Mouse (Mus musculus) hindbrain, embryonic 11.5 days (tissue): Measurements from ENCODE around the gene Mdm1. TPM values are rescaled to one million over a fixed set of nuclear protein-coding genes. Genes with fewer than 3 reads are reported as not detected.
"Not testable (repeated sequence)": the region's sequence is repeated elsewhere in the genome, so short reads cannot be mapped to it uniquely, and the experiment has no call there.

Experiments used
- ATAC-seq: fragments of 200-750 bp; cut with Nextera tagmentation; 2 replicates; pipeline ENCODE4 v1.8.0; 2017; ENCODE audit warnings: mild to moderate bottlenecking, moderate TSS enrichment, moderate library complexity; ENCODE audit not compliant: low FRiP score
- DNase-seq: peaks from one replicate; pipeline ENCODE4 v3.0.0-alpha.2; 2015; ENCODE audit warnings: low spot score
- H3K27ac ChIP-seq: fragments of 300-500 bp; sonication (generic); 2 replicates; pipeline ENCODE4 v1.5.1; 2014; ENCODE audit warnings: mild to moderate bottlenecking, low read depth, low read length
- H3K27me3 ChIP-seq: fragments of 300-500 bp; sonication (generic); 2 replicates; pipeline ENCODE4 v1.6.1; 2014; ENCODE audit warnings: mild to moderate bottlenecking, low read length, moderate library complexity, mixed read lengths; ENCODE audit not compliant: control insufficient read depth, insufficient read depth
- H3K36me3 ChIP-seq: fragments of 300-500 bp; sonication (generic); 2 replicates; pipeline ENCODE4 v1.6.1; 2014; ENCODE audit warnings: mild to moderate bottlenecking, low read length, moderate library complexity, mixed read lengths; ENCODE audit not compliant: control insufficient read depth, insufficient read depth
- H3K4me1 ChIP-seq: fragments of 300-500 bp; sonication (generic); replicated peaks from 2 replicates; pipeline ENCODE4 v1.6.1; 2014; ENCODE audit warnings: low read length, mixed read lengths; ENCODE audit not compliant: control insufficient read depth, insufficient read depth
- H3K4me2 ChIP-seq: fragments of 300-500 bp; sonication (generic); replicated peaks from 2 replicates; pipeline ENCODE4 v1.6.1; 2014; ENCODE audit warnings: mild to moderate bottlenecking, low read depth, low read length
- H3K4me3 ChIP-seq: fragments of 300-500 bp; sonication (generic); 2 replicates; pipeline ENCODE4 v1.5.1; 2014; ENCODE audit warnings: low read depth, low read length
- H3K9ac ChIP-seq: fragments of 300-500 bp; sonication (generic); 2 replicates; pipeline ENCODE4 v1.6.1; 2014; ENCODE audit warnings: low read depth, low read length
- H3K9me3 ChIP-seq: fragments of 300-500 bp; sonication (generic); 2 replicates; pipeline ENCODE4 v1.6.1; 2016; ENCODE audit warnings: low read length; ENCODE audit not compliant: control insufficient read depth
- WGBS: fragments of 180-500 bp; shearing (Covaris S2); extraction: QIAGEN DNeasy Blood & Tissue Kit; methylation state at CpG from one replicate; pipeline ENCODE4 v1.1.7; 2014; 5-methylcytosine and 5-hydroxymethylcytosine counted together
- polyA plus RNA-seq: library from polyadenylated mRNA; unstranded; fragments of >200 nt; fragmentation: Nextera tagmentation; extraction: Ambion mirVana; gene quantifications from 2 replicates; pipeline ENCODE4 v1.2.1, GENCODE M21; 2014

Gene Mdm1
- polyA plus RNA-seq, 1 experiment from 2014 or later, result 57.3 TPM

DNA sequence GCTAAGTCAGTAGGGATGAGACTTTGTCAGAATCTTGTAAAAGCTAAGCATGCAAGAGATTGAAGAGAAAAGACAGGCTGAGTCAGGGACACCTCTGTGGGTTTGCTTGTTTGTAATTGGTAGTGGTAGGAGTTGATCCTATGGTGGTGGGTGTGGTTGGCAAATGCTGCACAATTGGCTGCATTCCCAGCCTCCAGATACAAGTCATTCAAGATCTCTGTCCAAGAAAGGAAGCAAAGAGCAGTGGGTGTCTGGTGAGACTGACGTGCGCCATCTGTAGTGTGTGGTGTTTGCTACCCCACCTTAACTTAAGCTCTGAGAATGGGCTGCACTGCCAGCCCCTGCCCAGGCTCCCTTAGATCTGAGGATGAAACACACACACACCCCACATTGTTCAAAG is 19.5 kb downstream of the Mdm1 start:
- ATAC-seq (no peak), DNase-seq (no peak)
- Histone ChIP-seq H3K27me3 (no peaks in the 10 kb centered on the region), H3K4me3 (no peak overlapping the region), H3K4me1 (no peaks in the 10 kb centered on the region), H3K36me3 (peaks cover 16% of the 10 kb centered on the region), H3K4me2 (no peak overlapping the region), H3K9ac (no peak overlapping the region), H3K27ac (no peak overlapping the region), H3K9me3 (no peaks in the 10 kb centered on the region)
- WGBS, result 97% methylated on average over 2 of the region's 2 CpGs

DNA sequence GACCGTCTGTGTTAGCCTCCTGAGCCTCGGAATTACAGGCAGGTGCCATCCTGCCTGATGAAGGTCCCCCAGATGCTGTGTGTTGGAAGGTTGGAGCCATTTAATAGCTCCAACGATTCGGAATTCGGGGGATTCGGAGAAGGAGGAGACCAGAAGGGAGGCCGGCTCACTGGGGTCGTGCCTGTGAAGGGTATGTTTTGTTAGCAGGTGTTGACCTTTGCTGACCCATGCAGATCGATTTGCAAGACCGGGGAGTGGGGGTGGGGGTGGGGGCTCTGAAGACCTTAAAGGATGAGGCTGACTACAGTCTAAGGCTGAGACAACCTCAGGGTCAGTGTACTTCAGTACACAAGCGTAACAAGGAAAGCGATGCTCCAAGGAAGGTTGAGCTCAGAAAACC is 27.6 kb downstream of the Mdm1 start:
- H3K27me3 ChIP-seq, result no peaks in the 10 kb centered on the region
- ATAC-seq, result no peak
- H3K9ac ChIP-seq, result no peak overlapping the region
- 55% methylated on average over 12 of the region's 12 CpGs for WGBS
- H3K4me3 ChIP-seq, result no peak overlapping the region
- DNase-seq, result peak; percentile 5
- H3K4me1 ChIP-seq, result no peaks in the 10 kb centered on the region
- no peak overlapping the region for H3K27ac ChIP-seq
- H3K36me3 ChIP-seq, result no peaks in the 10 kb centered on the region
- H3K9me3 ChIP-seq, result no peaks in the 10 kb centered on the region
- H3K4me2 ChIP-seq, result no peak overlapping the region

- H3K4me3 ChIP-seq, result no peak overlapping the region
- H3K36me3 ChIP-seq, result no peaks in the 10 kb centered on the region
- H3K4me1 ChIP-seq, result no peaks in the 10 kb centered on the region
- H3K27me3 ChIP-seq, result no peaks in the 10 kb centered on the region
- DNase-seq (no peak), ATAC-seq (no peak)
- H3K4me2 ChIP-seq, result no peak overlapping the region
- H3K9me3 ChIP-seq, result no peaks in the 10 kb centered on the region
- no peak overlapping the region for H3K27ac ChIP-seq
- no peak overlapping the region for H3K9ac ChIP-seq
- 82% methylated on average over 8 of the region's 8 CpGs for WGBS
These were observed 30.8 kb downstream of the Mdm1 start for GRCm38 (mm10) chr10:118172416-118172815.

DNA sequence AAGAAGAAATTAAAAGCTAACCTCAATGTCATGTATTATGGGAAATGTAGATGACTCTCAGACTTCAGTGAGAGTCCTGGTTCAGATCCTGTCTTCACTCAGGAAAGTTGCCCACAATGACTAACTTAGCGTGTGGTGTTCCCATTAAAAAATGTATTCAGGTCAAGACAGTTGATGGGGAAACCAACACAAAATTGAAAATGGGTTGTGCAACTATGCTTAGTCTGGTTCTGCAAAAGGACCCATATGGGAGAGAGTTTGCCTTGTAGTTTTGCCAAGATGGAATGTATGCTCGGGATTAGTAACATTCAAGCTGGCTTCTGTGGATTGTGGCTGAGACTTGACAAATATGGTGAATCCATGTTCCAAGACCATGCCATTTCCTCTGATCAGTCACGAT is 31.3 kb downstream of the Mdm1 start:
- no peaks in the 10 kb centered on the region for H3K27me3 ChIP-seq
- H3K4me3 ChIP-seq, result no peak overlapping the region
- no peak overlapping the region for H3K9ac ChIP-seq
- H3K9me3 ChIP-seq, result no peaks in the 10 kb centered on the region
- no peaks in the 10 kb centered on the region for H3K36me3 ChIP-seq
- H3K4me1 ChIP-seq, result no peaks in the 10 kb centered on the region
- no peak overlapping the region for H3K4me2 ChIP-seq
- WGBS, result 94% methylated on average over 3 of the region's 3 CpGs
- no peak overlapping the region for H3K27ac ChIP-seq
- DNase-seq, result no peak
- ATAC-seq, result no peak

- H3K9ac ChIP-seq, H3K27me3 ChIP-seq, H3K36me3 ChIP-seq, H3K9me3 ChIP-seq, H3K27ac ChIP-seq, H3K4me1 ChIP-seq, DNase-seq, ATAC-seq, H3K4me2 ChIP-seq, H3K4me3 ChIP-seq: not testable (repeated sequence)
- WGBS, result 91% methylated on average over 4 of the region's 4 CpGs
These were observed 33.9 kb downstream of the Mdm1 start for GRCm38 (mm10) chr10:118175542-118175941.

GRCm38 (mm10) chr10:118178735-118179151 is 37.1 kb downstream of the Mdm1 start:
- Histone ChIP-seq H3K9ac (no peak overlapping the region), H3K27me3 (no peaks in the 10 kb centered on the region), H3K4me1 (no peaks in the 10 kb centered on the region), H3K36me3 (no peaks in the 10 kb centered on the region), H3K4me3 (no peak overlapping the region), H3K27ac (no peak overlapping the region), H3K9me3 (no peaks in the 10 kb centered on the region), H3K4me2 (no peak overlapping the region)
- DNase-seq, result no peak
- 89% methylated on average over 10 of the region's 10 CpGs for WGBS
- no peak for ATAC-seq

GRCm38 (mm10) chr10:118179265-118179664 is 37.7 kb downstream of the Mdm1 start:
- H3K4me3 ChIP-seq, result no peak overlapping the region
- no peaks in the 10 kb centered on the region for H3K27me3 ChIP-seq
- H3K9me3 ChIP-seq, result no peaks in the 10 kb centered on the region
- ATAC-seq, result no peak
- WGBS, result 91% methylated on average over 11 of the region's 11 CpGs
- no peak overlapping the region for H3K4me2 ChIP-seq
- H3K9ac ChIP-seq, result no peak overlapping the region
- H3K36me3 ChIP-seq, result no peaks in the 10 kb centered on the region
- no peak overlapping the region for H3K27ac ChIP-seq
- DNase-seq, result no peak
- H3K4me1 ChIP-seq, result no peaks in the 10 kb centered on the region

DNA sequence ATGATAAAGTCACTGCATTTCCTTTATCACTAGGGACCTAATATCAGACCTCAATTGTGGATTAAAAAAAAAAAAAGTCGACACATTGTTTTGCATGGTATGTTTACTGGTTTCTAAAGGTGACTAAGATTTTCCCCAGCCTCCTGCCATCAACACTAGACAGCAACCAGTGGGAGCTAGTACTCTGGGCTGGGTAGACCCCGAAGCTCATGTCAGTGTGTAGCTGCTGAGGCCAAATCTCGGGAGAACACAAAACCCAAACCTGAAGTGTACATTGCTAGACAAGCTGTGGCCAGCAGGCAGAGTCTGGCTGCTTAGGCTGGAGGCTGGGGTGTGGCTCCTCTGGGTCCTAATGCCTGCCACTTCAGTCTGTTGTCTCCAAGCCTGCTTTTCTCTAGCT is 53.5 kb downstream of the Mdm1 start:
- 37% methylated on average over 3 of the region's 3 CpGs for WGBS
- H3K4me3 ChIP-seq, DNase-seq, ATAC-seq, H3K36me3 ChIP-seq, H3K9me3 ChIP-seq, H3K27ac ChIP-seq, H3K27me3 ChIP-seq, H3K9ac ChIP-seq, H3K4me2 ChIP-seq, H3K4me1 ChIP-seq: not testable (repeated sequence)

DNA sequence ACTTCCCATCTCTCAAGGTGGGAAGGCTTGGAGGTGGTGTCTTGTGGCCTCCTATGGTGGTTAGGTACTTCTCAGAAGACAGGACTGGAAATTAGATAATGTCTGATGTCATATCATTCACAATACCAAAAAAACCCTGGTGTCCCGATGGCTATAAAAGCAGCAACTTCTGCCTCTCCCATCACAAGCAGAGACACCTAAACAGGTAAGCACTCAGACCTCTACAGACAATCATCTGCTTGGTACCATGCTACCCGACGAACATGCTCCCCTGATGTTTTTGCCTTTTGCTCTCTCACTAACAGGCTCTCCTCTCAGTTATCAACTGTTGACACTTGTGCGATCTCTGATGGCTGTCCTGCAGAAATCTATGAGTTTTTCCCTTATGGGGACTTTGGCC is 63.0 kb downstream of the Mdm1 start, which contains the start of gene Il22:
Il22 (plus strand) TSS at position 301 of the 400 bp plus-strand sequence.
- 100% methylated on average over 4 of the region's 4 CpGs for WGBS

More for the DNA sequence above, 63.0 kb downstream of the Mdm1 start, which contains the start of gene Il22:
- no peaks in the 10 kb centered on the region for H3K4me1 ChIP-seq
- H3K4me3 ChIP-seq, result no peak within 1 kb of the TSS
- ATAC-seq, result no peak
- no peak for DNase-seq
- H3K4me2 ChIP-seq, result no peak within 1 kb of the TSS
- no peak within 1 kb of the TSS for H3K27ac ChIP-seq
- no peak within 1 kb of the TSS for H3K9ac ChIP-seq
- H3K36me3 ChIP-seq, result no peaks in the 10 kb centered on the region
- H3K27me3 ChIP-seq, result no peaks in the 10 kb centered on the region
- H3K9me3 ChIP-seq, result no peaks in the 10 kb centered on the region
